Mouse (Mus musculus) embryo, embryonic 9.5 days (tissue): ENCODE results near the gene Sfmbt1.

Experiments used
- DNase-seq: peaks from one replicate; pipeline ENCODE4 v3.0.0-alpha.2; 2017; ENCODE audit errors: extremely low spot score

The Sfmbt1 gene

DNA sequence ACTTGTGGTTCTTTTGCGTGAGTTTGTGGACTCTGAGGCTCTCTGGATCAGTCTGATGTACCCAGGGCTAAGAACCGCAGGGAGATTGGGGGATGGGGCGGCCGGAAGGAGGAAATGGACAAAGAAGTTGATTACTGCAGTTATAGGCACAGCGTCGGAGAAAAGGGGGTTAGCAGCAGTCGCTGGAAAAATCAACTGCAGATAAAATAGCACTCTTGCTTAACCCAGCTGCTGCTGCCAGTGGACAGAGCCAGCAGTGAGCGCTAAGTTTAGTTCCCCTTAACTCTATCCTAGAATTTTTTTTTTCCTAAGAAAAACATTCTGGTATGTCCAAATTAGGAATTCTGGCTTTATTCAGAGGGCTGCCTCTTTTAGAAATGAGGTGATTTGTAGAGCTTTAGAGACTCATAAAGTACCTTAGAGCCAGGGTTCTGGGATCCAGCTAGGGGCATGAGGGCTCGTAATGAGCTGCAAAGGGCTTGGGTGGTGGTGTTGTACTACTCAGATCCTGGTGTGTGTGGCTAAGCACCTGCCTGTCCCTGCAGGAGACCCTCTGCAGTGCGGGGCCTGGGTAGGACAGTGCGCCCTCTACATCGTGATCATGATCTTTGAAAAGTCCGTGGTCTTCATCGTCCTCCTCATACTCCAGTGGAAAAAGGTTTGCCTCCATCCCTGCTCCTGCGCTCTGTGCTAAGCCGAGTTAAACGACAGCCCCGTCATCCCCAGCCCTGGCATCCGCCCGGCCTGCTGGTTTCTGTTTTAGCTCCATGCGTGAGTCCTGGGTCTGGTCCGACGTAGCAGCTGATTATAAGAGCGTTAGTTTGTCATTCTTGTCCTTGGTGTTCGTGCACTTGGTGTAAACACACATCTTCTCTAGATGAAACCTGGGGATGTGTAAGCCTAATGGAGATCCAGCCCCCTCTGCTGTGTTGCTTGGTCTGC, 155.8 kb downstream of the Sfmbt1 start:
- no peak for DNase-seq
